Mouse (Mus musculus): ENCODE results near the gene Glmn. TPM values are rescaled to one million over a fixed set of nuclear protein-coding genes. Genes with fewer than 3 reads are reported as not detected.

Glmn gene
- polyA plus RNA-seq, 1 experiment, result 0.78 TPM

GRCm38 (mm10) chr5:107510503-107510902 lies 87.2 kb downstream of the Glmn start:
- no peak for DNase-seq

GRCm38 (mm10) chr5:107507321-107507720 lies 90.4 kb downstream of the Glmn start, which contains the start of gene Gm42669:
Gene Gm42669 (plus strand): TSS chr5:107507621.
- no peaks in the 10 kb centered on the region for H3K4me1 ChIP-seq (ENCODE audit: control insufficient read depth, insufficient read depth, low read length)
- TF ChIP-seq CTCF (conservative IDR thresholded peaks at IDR 0.05; ENCODE audit: insufficient read depth, insufficient read length, low read depth, low read length) (no peak), POLR2A (IDR thresholded peaks at IDR 0.05; ENCODE audit: low read depth, low read length) (no peak)
- H3K4me3 ChIP-seq (ENCODE audit: insufficient read depth, low read depth, low read length), result no peak within 1 kb of the TSS
- H3K36me3 ChIP-seq (ENCODE audit: control insufficient read depth, insufficient read depth, low read length), result peaks cover 2% of the 10 kb centered on the region
- no peak for DNase-seq
- no peak within 1 kb of the TSS for H3K27ac ChIP-seq (ENCODE audit: insufficient read depth, low read depth, low read length)
- 72% methylated on average over 4 of the region's 4 CpGs for WGBS
- H3K27me3 ChIP-seq (replicated peaks; ENCODE audit: control insufficient read depth, insufficient read depth, low read length), result no peaks in the 10 kb centered on the region

More at GRCm38 (mm10) chr5:107510503-107510902, 87.2 kb downstream of the Glmn start:
- Histone ChIP-seq H3K4me3 (ENCODE audit: insufficient read depth, low read depth, low read length) (no peak overlapping the region), H3K27ac (ENCODE audit: insufficient read depth, low read depth, low read length) (no peak overlapping the region), H3K4me1 (ENCODE audit: control insufficient read depth, insufficient read depth, low read length) (no peaks in the 10 kb centered on the region), H3K27me3 (replicated peaks; ENCODE audit: control insufficient read depth, insufficient read depth, low read length) (no peaks in the 10 kb centered on the region), H3K36me3 (ENCODE audit: control insufficient read depth, insufficient read depth, low read length) (peaks cover 2% of the 10 kb centered on the region)
- WGBS, result 87% methylated on average over 10 of the region's 10 CpGs
- TF ChIP-seq POLR2A (IDR thresholded peaks at IDR 0.05; ENCODE audit: low read depth, low read length) (no peak), CTCF (conservative IDR thresholded peaks at IDR 0.05; ENCODE audit: insufficient read depth, insufficient read length, low read depth, low read length) (no peak)

- no peaks in the 10 kb centered on the region for H3K27me3 ChIP-seq (replicated peaks; ENCODE audit: control insufficient read depth, insufficient read depth, low read length)
- H3K36me3 ChIP-seq (ENCODE audit: control insufficient read depth, insufficient read depth, low read length), result no peaks in the 10 kb centered on the region
- H3K27ac ChIP-seq (ENCODE audit: insufficient read depth, low read depth, low read length), result no peak overlapping the region
- 100% methylated on average over 1 of the region's 1 CpGs for WGBS
- TF ChIP-seq CTCF (conservative IDR thresholded peaks at IDR 0.05; ENCODE audit: insufficient read depth, insufficient read length, low read depth, low read length) (no peak), POLR2A (IDR thresholded peaks at IDR 0.05; ENCODE audit: low read depth, low read length) (no peak)
- H3K4me3 ChIP-seq (ENCODE audit: insufficient read depth, low read depth, low read length), result no peak overlapping the region
- no peak for DNase-seq
- H3K4me1 ChIP-seq (ENCODE audit: control insufficient read depth, insufficient read depth, low read length), result no peaks in the 10 kb centered on the region
Observed at GRCm38 (mm10) chr5:107500741-107501140, 96.9 kb downstream of the Glmn start.

GRCm38 (mm10) chr5:107499891-107500535 lies 97.7 kb downstream of the Glmn start:
- TF ChIP-seq POLR2A (IDR thresholded peaks at IDR 0.05; ENCODE audit: low read depth, low read length) (no peak), CTCF (conservative IDR thresholded peaks at IDR 0.05; ENCODE audit: insufficient read depth, insufficient read length, low read depth, low read length) (no peak)
- DNase-seq, result no peak
- no peaks in the 10 kb centered on the region for H3K36me3 ChIP-seq (ENCODE audit: control insufficient read depth, insufficient read depth, low read length)
- no peaks in the 10 kb centered on the region for H3K4me1 ChIP-seq (ENCODE audit: control insufficient read depth, insufficient read depth, low read length)
- no peaks in the 10 kb centered on the region for H3K27me3 ChIP-seq (replicated peaks; ENCODE audit: control insufficient read depth, insufficient read depth, low read length)
- no peak overlapping the region for H3K4me3 ChIP-seq (ENCODE audit: insufficient read depth, low read depth, low read length)
- H3K27ac ChIP-seq (ENCODE audit: insufficient read depth, low read depth, low read length), result no peak overlapping the region
- 88% methylated on average over 5 of the region's 5 CpGs for whole genome bisulfite sequencing

Other genes with a start within 250 kb of the Glmn start
- gene Ephx4, start 195.2 kb downstream of the Glmn start, polyA plus RNA-seq (2012; rRNA removed), result 0.18 and 0.22 TPM in 2 replicates
- gene Lpcat2b, start 166.3 kb downstream of the Glmn start, polyA plus RNA-seq (2012; rRNA removed), result not detected in 2 replicates
- gene Btbd8, start 159.9 kb downstream of the Glmn start, polyA plus RNA-seq (2012; rRNA removed), result 1.2 TPM in 2 replicates
- not detected in 2 replicates for gene Gm42669, start 90.3 kb downstream of the Glmn start, polyA plus RNA-seq (2012; rRNA removed)
- gene 1700028K03Rik, start 63.2 kb downstream of the Glmn start, polyA plus RNA-seq (2012; rRNA removed), result not detected in 2 replicates
- gene Rpap2, start 515 bp downstream of the Glmn start, polyA plus RNA-seq (2012; rRNA removed), result 3.0 and 3.3 TPM in 2 replicates
- gene Gfi1, start 128.1 kb upstream of the Glmn start, polyA plus RNA-seq (2012; rRNA removed), result 0.19 and 0.53 TPM in 2 replicates
- gene Ube2d2b, start 232.2 kb upstream of the Glmn start, polyA plus RNA-seq (2012; rRNA removed), result 0.08 TPM in 1 of 2 replicates, not detected in the other

Measured in kidney, adult 2 months (tissue).